Mouse (Mus musculus) activated CD4-positive, CD25-positive, alpha-beta regulatory T cell, adult 9 weeks (primary cell): ENCODE data around the gene Rsph10b. TPM values are rescaled to one million over a fixed set of nuclear protein-coding genes. Genes with fewer than 3 reads are reported as not detected.

Experiments used
- polyA plus RNA-seq: library from polyadenylated mRNA; unstranded; fragments of 100-300 nt; shearing (Covaris generic); gene quantifications from one replicate; pipeline ENCODE4 v1.2.1, GENCODE M21; 2017

Gene Rsph10b
- polyA plus RNA-seq = 0.82 TPM

GRCm38 (mm10) chr5:143932831-143933230 lies at the start of gene Rsph10b:
TSS of gene Rsph10b (plus strand) at chr5:143933035.

DNA sequence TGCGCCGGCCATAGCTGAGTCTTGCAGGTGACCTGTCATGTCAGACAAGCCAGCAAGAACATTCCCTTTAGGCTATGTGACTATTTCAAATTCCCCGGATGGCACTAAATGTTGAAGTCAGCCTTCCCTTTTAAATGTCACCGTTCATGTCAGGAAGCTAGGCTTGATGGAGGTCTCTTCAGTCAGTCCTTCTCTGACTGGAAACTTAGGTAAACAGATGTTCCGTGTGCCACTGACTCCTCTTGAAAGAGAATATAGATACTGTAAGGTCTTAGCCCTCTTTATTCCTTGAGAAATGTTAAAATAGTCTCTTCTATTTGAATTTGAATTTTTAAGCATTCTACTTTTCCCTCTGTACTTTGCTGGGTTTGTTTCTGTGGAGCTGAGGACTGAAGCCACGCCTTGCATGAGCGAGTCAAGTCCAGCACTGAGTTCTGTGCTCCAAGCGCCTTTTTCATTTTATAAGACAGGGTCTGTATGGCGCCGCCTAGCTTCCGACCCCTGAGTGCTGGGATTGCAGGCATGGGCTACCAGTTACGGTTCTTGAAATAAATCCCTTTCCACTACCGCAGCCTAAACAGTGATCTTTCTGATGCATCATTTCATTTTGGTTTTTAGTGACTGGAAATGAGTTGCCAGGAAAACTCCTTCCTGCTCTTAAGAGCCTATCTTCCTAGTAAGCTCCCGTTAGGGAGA lies 35.1 kb upstream of the Rsph10b start, which contains the start of gene Ankrd61:
TSS of gene Ankrd61 (minus strand) at position 51 of the 696 bp plus-strand sequence.

DNA sequence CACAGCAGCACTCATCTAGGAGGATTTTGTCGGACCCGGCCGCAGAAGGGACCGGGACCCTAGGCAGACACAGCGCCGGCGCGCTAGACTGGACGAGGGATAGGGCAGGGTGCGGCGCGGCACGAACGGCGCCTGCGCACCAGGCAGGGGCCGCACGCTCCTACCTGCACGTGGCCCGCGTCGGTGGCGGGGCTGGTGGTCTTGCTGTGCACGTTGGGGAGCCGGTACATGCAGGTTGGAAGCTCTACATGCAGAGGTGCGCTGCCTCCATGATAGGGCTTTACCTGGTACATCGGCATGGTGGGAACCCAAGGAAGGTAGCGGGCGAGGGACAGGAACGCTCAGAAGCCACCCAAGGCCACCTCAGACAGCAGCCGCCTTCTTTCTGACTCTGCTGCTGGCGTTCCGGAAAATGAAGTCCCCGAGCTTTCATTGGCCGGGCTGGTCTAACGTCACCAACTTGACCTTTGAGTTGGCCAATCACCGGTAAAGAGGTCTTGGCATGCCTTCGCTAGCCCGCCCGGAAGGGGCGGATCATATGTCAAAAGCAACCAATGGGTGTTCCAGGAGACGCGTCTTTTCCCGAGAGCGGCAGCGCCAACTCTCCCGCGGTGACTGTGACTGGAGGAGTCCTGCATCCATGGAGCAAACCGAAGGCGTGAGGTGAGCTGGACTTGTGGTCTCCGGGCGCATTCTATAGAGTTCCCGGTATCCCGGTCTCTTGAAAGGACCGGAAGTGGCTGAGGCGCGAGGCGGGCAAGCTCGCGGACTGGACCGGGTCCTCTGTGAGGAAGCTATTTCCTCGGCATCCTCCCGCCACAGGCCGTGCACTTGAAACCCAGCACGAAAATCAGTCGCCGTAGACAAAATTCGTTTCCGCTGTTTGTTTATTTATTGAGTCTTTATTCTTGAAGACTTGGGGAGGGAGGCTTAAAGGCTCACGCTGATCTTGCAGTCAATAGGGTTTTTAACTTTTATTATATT lies 23.1 kb upstream of the Rsph10b start, which contains the start of the genes Aimp2 and Pms2:
TSS of gene Aimp2 (minus strand) at position 431 of the 984 bp plus-strand sequence.
TSS of gene Pms2 (plus strand) at position 548 of the 984 bp plus-strand sequence.

DNA sequence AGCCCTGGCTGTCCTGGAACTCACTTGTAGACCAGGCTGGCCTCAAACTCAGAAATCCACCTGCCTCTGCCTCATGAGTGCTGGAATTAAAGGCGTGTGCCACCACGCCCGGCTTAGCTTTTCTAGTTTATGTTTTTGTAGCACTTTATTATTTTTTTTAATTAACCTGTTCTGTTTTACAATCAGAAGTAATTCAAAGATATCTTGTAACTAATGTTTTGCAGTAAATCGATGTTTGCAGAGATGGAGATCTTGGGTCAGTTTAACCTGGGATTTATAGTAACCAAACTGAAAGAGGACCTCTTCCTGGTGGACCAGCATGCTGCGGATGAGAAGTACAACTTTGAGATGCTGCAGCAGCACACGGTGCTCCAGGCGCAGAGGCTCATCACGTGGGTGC lies 5.0 kb upstream of the Rsph10b start, which contains the start of gene Gm42421:
TSS of gene Gm42421 (plus strand) at position 301 of the 400 bp plus-strand sequence.

DNA sequence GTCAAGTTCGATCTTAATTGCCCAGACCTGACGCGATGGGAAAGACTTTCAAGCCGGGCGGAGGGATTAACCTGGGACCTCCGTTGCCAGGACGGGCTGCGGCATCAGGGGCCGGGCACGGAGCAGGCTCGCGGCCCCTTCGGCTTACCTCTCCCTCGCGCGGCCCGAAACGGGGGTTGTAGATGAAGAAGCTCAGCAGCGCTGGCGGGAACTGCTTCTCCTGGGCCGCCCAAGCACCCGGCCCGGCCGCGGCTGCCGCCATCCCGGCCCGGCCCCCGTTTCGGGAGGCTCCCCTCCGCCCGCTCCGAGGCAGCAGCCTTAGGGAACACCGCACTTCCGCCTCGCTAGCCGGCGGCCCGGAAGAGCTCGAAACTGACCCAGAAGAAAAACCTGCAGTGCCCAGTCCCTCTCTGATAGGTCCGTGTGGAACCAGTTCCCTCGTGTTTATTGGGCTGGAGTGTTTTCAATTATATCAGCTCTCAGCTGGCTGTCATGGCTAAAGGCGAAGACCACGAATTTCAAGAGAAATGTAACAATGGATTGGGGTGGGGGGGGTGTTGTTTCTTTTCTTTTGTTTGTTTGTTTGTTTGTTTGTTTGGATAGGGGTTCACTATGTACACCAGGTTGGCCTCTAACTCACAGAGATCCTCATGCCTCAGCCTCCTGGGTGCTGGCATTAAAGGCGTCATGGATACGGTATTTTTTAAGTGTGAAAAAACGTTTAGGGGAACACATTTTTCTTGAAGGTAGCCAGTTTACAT lies 81.9 kb downstream of the Rsph10b start, which contains the start of gene Ccz1:
TSS of gene Ccz1 (minus strand) at position 327 of the 761 bp plus-strand sequence.

DNA sequence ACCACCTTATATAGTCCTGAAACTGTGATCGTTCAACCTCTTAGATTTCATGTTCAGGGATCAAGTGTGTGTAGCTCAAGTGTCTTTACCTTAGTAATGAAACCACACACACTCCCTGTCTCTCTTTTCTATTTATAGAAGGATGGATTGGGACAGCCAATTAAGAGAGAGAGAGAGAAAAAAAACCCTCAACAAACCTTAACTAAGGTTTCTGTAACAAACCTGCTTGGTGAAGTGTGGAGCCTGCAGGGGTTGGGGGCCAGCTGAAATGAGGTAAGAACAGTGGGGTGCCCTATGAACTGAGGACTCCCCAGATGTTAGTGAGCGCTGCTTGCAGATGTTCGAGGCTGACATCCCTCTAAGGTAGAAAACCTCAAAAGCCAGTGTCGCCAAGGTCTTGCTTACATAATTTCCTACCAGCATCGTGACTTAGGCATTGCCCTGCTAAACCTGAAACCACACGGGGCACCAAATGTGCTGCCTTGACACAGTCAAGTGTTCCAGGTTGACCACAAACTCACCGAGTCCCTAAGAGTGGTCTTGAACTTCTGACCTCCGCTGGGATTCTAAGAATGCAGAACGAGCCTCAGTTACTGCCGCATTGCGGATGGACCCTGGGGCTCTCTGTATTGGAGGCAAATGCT lies 93.9 kb downstream of the Rsph10b start, which contains the start of gene Ocm:
TSS of gene Ocm (minus strand) at position 51 of the 644 bp plus-strand sequence.

Other genes starting within 250 kb of the Rsph10b start
- 14.2 TPM for gene Usp42, start 200.8 kb upstream of the Rsph10b start, polyA plus RNA-seq
- 65.0 TPM for gene Eif2ak1, start 115.2 kb upstream of the Rsph10b start, polyA plus RNA-seq
- gene Ankrd61, start 35.4 kb upstream of the Rsph10b start, polyA plus RNA-seq = 0.32 TPM
- 56.0 TPM for gene Aimp2, start 23.2 kb upstream of the Rsph10b start, polyA plus RNA-seq
- gene Pms2, start 23.1 kb upstream of the Rsph10b start, polyA plus RNA-seq = 36.7 TPM
- 0.61 TPM for gene Gm42421, start 4.9 kb upstream of the Rsph10b start, polyA plus RNA-seq
- gene Ccz1, start 81.8 kb downstream of the Rsph10b start, polyA plus RNA-seq = 54.9 TPM
- not detected for gene Ocm, start 93.6 kb downstream of the Rsph10b start, polyA plus RNA-seq
- 3.6 TPM for gene Lmtk2, start 167.4 kb downstream of the Rsph10b start, polyA plus RNA-seq